Mouse (Mus musculus): ENCODE measurements around the gene Rspry1. TPM values are rescaled to one million over a fixed set of nuclear protein-coding genes. Genes with fewer than 3 reads are reported as not detected.

Gene Rspry1
- polyA plus RNA-seq, 1 experiment from 2014 or later, result 26.8 TPM

- no peak overlapping the region for H3K4me2 ChIP-seq (ENCODE audit: low read depth, low read length)
- H3K27ac ChIP-seq (ENCODE audit: low read length), result no peak overlapping the region
- peaks cover 40% of the 10 kb centered on the region for H3K36me3 ChIP-seq (ENCODE audit: control insufficient read depth, insufficient read depth)
- H3K9me3 ChIP-seq (replicated peaks; ENCODE audit: control insufficient read depth, low read length), result no peaks in the 10 kb centered on the region
- ATAC-seq (replicated peaks; ENCODE audit: extremely low read depth, insufficient read depth, low FRiP score), result no peak
- H3K9ac ChIP-seq (ENCODE audit: low read length), result no peak overlapping the region
- 66% methylated on average over 2 of the region's 2 CpGs for WGBS
- no peak overlapping the region for H3K4me3 ChIP-seq (ENCODE audit: low read length)
- no peaks in the 10 kb centered on the region for H3K4me1 ChIP-seq (ENCODE audit: control insufficient read depth, insufficient read depth, low read length)
- H3K27me3 ChIP-seq (ENCODE audit: control insufficient read depth, insufficient read depth, low read length), result no peaks in the 10 kb centered on the region
These were observed 39.4 kb downstream of the Rspry1 start for GRCm38 (mm10) chr8:94641183-94641582.

- 97% methylated on average over 3 of the region's 3 CpGs for WGBS
These were observed 40.2 kb downstream of the Rspry1 start for GRCm38 (mm10) chr8:94641938-94642337.

GRCm38 (mm10) chr8:94645202-94645601 lies 43.5 kb downstream of the Rspry1 start:
- WGBS, result 38% methylated on average over 1 of the region's 1 CpGs
- H3K9me3 ChIP-seq (replicated peaks; ENCODE audit: control insufficient read depth, low read length), result no peaks in the 10 kb centered on the region
- no peak overlapping the region for H3K4me3 ChIP-seq (ENCODE audit: low read length)
- no peaks in the 10 kb centered on the region for H3K27me3 ChIP-seq (ENCODE audit: control insufficient read depth, insufficient read depth, low read length)
- H3K9ac ChIP-seq (ENCODE audit: low read length), result no peak overlapping the region
- H3K27ac ChIP-seq (ENCODE audit: low read length), result no peak overlapping the region
- H3K36me3 ChIP-seq (ENCODE audit: control insufficient read depth, insufficient read depth), result peaks cover 31% of the 10 kb centered on the region
- no peaks in the 10 kb centered on the region for H3K4me1 ChIP-seq (ENCODE audit: control insufficient read depth, insufficient read depth, low read length)
- H3K4me2 ChIP-seq (ENCODE audit: low read depth, low read length), result no peak overlapping the region
- no peak for ATAC-seq (replicated peaks; ENCODE audit: extremely low read depth, insufficient read depth, low FRiP score)

More at GRCm38 (mm10) chr8:94641938-94642337, 40.2 kb downstream of the Rspry1 start:
- no peak for ATAC-seq (replicated peaks; ENCODE audit: extremely low read depth, insufficient read depth, low FRiP score)
- H3K4me3 ChIP-seq (ENCODE audit: low read length), result no peak overlapping the region
- H3K27ac ChIP-seq (ENCODE audit: low read length), result no peak overlapping the region
- H3K36me3 ChIP-seq (ENCODE audit: control insufficient read depth, insufficient read depth), result peaks cover 41% of the 10 kb centered on the region
- no peaks in the 10 kb centered on the region for H3K27me3 ChIP-seq (ENCODE audit: control insufficient read depth, insufficient read depth, low read length)
- no peak overlapping the region for H3K9ac ChIP-seq (ENCODE audit: low read length)
- H3K4me1 ChIP-seq (ENCODE audit: control insufficient read depth, insufficient read depth, low read length), result no peaks in the 10 kb centered on the region
- no peaks in the 10 kb centered on the region for H3K9me3 ChIP-seq (replicated peaks; ENCODE audit: control insufficient read depth, low read length)
- H3K4me2 ChIP-seq (ENCODE audit: low read depth, low read length), result no peak overlapping the region

GRCm38 (mm10) chr8:94646165-94646564 lies 44.4 kb downstream of the Rspry1 start:
- no peak for ATAC-seq (replicated peaks; ENCODE audit: extremely low read depth, insufficient read depth, low FRiP score)
- Histone ChIP-seq H3K27ac (ENCODE audit: low read length) (no peak overlapping the region), H3K36me3 (ENCODE audit: control insufficient read depth, insufficient read depth) (peaks cover 26% of the 10 kb centered on the region)

GRCm38 (mm10) chr8:94649496-94649895 lies 47.8 kb downstream of the Rspry1 start:
- H3K4me2 ChIP-seq (ENCODE audit: low read depth, low read length), result no peak overlapping the region
- 71% methylated on average over 3 of the region's 3 CpGs for WGBS
- no peaks in the 10 kb centered on the region for H3K9me3 ChIP-seq (replicated peaks; ENCODE audit: control insufficient read depth, low read length)
- no peaks in the 10 kb centered on the region for H3K27me3 ChIP-seq (ENCODE audit: control insufficient read depth, insufficient read depth, low read length)
- no peak overlapping the region for H3K4me3 ChIP-seq (ENCODE audit: low read length)
- H3K4me1 ChIP-seq (ENCODE audit: control insufficient read depth, insufficient read depth, low read length), result no peaks in the 10 kb centered on the region
- no peak overlapping the region for H3K27ac ChIP-seq (ENCODE audit: low read length)
- peaks cover 36% of the 10 kb centered on the region for H3K36me3 ChIP-seq (ENCODE audit: control insufficient read depth, insufficient read depth)
- H3K9ac ChIP-seq (ENCODE audit: low read length), result no peak overlapping the region
- no peak for ATAC-seq (replicated peaks; ENCODE audit: extremely low read depth, insufficient read depth, low FRiP score)

More at GRCm38 (mm10) chr8:94646165-94646564, 44.4 kb downstream of the Rspry1 start:
- H3K4me3 ChIP-seq (ENCODE audit: low read length), result no peak overlapping the region
- no peak overlapping the region for H3K4me2 ChIP-seq (ENCODE audit: low read depth, low read length)
- WGBS, result 92% methylated on average over 3 of the region's 3 CpGs
- no peak overlapping the region for H3K9ac ChIP-seq (ENCODE audit: low read length)
- no peaks in the 10 kb centered on the region for H3K4me1 ChIP-seq (ENCODE audit: control insufficient read depth, insufficient read depth, low read length)
- no peaks in the 10 kb centered on the region for H3K27me3 ChIP-seq (ENCODE audit: control insufficient read depth, insufficient read depth, low read length)
- no peaks in the 10 kb centered on the region for H3K9me3 ChIP-seq (replicated peaks; ENCODE audit: control insufficient read depth, low read length)

GRCm38 (mm10) chr8:94652951-94653350 lies 51.2 kb downstream of the Rspry1 start:
- Histone ChIP-seq H3K4me1 (ENCODE audit: control insufficient read depth, insufficient read depth, low read length) (no peaks in the 10 kb centered on the region), H3K9me3 (replicated peaks; ENCODE audit: control insufficient read depth, low read length) (no peaks in the 10 kb centered on the region), H3K4me2 (ENCODE audit: low read depth, low read length) (no peak overlapping the region), H3K27ac (ENCODE audit: low read length) (no peak overlapping the region), H3K36me3 (ENCODE audit: control insufficient read depth, insufficient read depth) (peaks cover 34% of the 10 kb centered on the region), H3K4me3 (ENCODE audit: low read length) (no peak overlapping the region), H3K27me3 (ENCODE audit: control insufficient read depth, insufficient read depth, low read length) (no peaks in the 10 kb centered on the region), H3K9ac (ENCODE audit: low read length) (no peak overlapping the region)
- ATAC-seq (replicated peaks; ENCODE audit: extremely low read depth, insufficient read depth, low FRiP score), result no peak
- WGBS, result 92% methylated on average over 3 of the region's 3 CpGs

GRCm38 (mm10) chr8:94654994-94655393 lies 53.3 kb downstream of the Rspry1 start:
- ATAC-seq (replicated peaks; ENCODE audit: extremely low read depth, insufficient read depth, low FRiP score), result no peak
- Histone ChIP-seq H3K4me1 (ENCODE audit: control insufficient read depth, insufficient read depth, low read length) (no peaks in the 10 kb centered on the region), H3K9ac (ENCODE audit: low read length) (no peak overlapping the region), H3K4me3 (ENCODE audit: low read length) (no peak overlapping the region), H3K36me3 (ENCODE audit: control insufficient read depth, insufficient read depth) (peaks cover 30% of the 10 kb centered on the region), H3K27ac (ENCODE audit: low read length) (no peak overlapping the region), H3K4me2 (ENCODE audit: low read depth, low read length) (no peak overlapping the region), H3K27me3 (ENCODE audit: control insufficient read depth, insufficient read depth, low read length) (no peaks in the 10 kb centered on the region), H3K9me3 (replicated peaks; ENCODE audit: control insufficient read depth, low read length) (no peaks in the 10 kb centered on the region)

GRCm38 (mm10) chr8:94658031-94658430 lies 56.3 kb downstream of the Rspry1 start:
- no peak for ATAC-seq (replicated peaks; ENCODE audit: extremely low read depth, insufficient read depth, low FRiP score)
- Histone ChIP-seq H3K36me3 (ENCODE audit: control insufficient read depth, insufficient read depth) (peaks cover 24% of the 10 kb centered on the region), H3K4me2 (ENCODE audit: low read depth, low read length) (no peak overlapping the region), H3K27me3 (ENCODE audit: control insufficient read depth, insufficient read depth, low read length) (no peaks in the 10 kb centered on the region), H3K9ac (ENCODE audit: low read length) (no peak overlapping the region), H3K9me3 (replicated peaks; ENCODE audit: control insufficient read depth, low read length) (no peaks in the 10 kb centered on the region), H3K4me3 (ENCODE audit: low read length) (no peak overlapping the region), H3K4me1 (ENCODE audit: control insufficient read depth, insufficient read depth, low read length) (no peaks in the 10 kb centered on the region), H3K27ac (ENCODE audit: low read length) (no peak overlapping the region)
- WGBS, result 79% methylated on average over 2 of the region's 2 CpGs

GRCm38 (mm10) chr8:94660418-94660817 lies 58.7 kb downstream of the Rspry1 start:
- Histone ChIP-seq H3K9ac (ENCODE audit: low read length) (no peak overlapping the region), H3K36me3 (ENCODE audit: control insufficient read depth, insufficient read depth) (peaks cover 13% of the 10 kb centered on the region), H3K4me1 (ENCODE audit: control insufficient read depth, insufficient read depth, low read length) (no peaks in the 10 kb centered on the region), H3K27ac (ENCODE audit: low read length) (no peak overlapping the region), H3K27me3 (ENCODE audit: control insufficient read depth, insufficient read depth, low read length) (no peaks in the 10 kb centered on the region), H3K9me3 (replicated peaks; ENCODE audit: control insufficient read depth, low read length) (no peaks in the 10 kb centered on the region), H3K4me2 (ENCODE audit: low read depth, low read length) (no peak overlapping the region), H3K4me3 (ENCODE audit: low read length) (no peak overlapping the region)
- WGBS, result 88% methylated on average over 4 of the region's 4 CpGs
- ATAC-seq (replicated peaks; ENCODE audit: extremely low read depth, insufficient read depth, low FRiP score), result no peak

GRCm38 (mm10) chr8:94664722-94665121 lies 63.0 kb downstream of the Rspry1 start:
- Histone ChIP-seq H3K4me3 (ENCODE audit: low read length) (no peak overlapping the region), H3K4me1 (ENCODE audit: control insufficient read depth, insufficient read depth, low read length) (peaks cover 8% of the 10 kb centered on the region), H3K9ac (ENCODE audit: low read length) (no peak overlapping the region), H3K9me3 (replicated peaks; ENCODE audit: control insufficient read depth, low read length) (no peaks in the 10 kb centered on the region), H3K27me3 (ENCODE audit: control insufficient read depth, insufficient read depth, low read length) (no peaks in the 10 kb centered on the region), H3K4me2 (ENCODE audit: low read depth, low read length) (no peak overlapping the region), H3K27ac (ENCODE audit: low read length) (no peak overlapping the region), H3K36me3 (ENCODE audit: control insufficient read depth, insufficient read depth) (peaks cover 9% of the 10 kb centered on the region)
- no peak for ATAC-seq (replicated peaks; ENCODE audit: extremely low read depth, insufficient read depth, low FRiP score)
- WGBS, result 70% methylated on average over 2 of the region's 2 CpGs

All from heart, embryonic 16.5 days (tissue).